Mouse (Mus musculus) right cerebral cortex, postnatal 4 days (tissue): ENCODE data around the gene Fancf.

ENCODE experiments used
- DNase-seq: peaks from one replicate; pipeline ENCODE4 v3.0.0-alpha.2; 2022

Fancf gene

DNA sequence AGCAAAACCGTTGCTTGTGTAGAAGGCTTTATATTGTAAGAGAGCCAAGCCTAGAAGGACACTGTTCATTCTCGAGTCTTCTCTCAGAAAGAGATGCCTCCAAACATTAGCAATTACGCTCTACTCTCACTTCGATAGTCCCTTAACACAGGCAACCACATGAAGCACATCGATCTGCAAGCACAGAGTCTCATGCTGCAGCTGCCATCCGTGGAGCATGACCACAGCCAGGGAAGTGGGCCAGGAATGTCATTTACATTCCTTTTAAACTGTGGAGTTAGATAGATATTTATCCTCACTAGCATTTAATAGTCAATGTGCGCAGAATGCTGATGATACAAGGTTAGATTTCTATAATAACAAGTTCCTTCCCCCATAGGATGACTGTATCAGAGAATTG, 21.6 kb downstream of the Fancf start:
- DNase-seq: no peak

GRCm38 (mm10) chr7:51831917-51832316, 30.1 kb downstream of the Fancf start:
- no peak for DNase-seq

GRCm38 (mm10) chr7:51823562-51824338, 38.3 kb downstream of the Fancf start:
- no peak for DNase-seq

- no peak for DNase-seq
Measured at GRCm38 (mm10) chr7:51821467-51821866, 40.6 kb downstream of the Fancf start.

- DNase-seq: peak; percentile 9
Measured at GRCm38 (mm10) chr7:51819891-51820290, 42.2 kb downstream of the Fancf start.

GRCm38 (mm10) chr7:51818251-51818974, 43.7 kb downstream of the Fancf start:
- no peak for DNase-seq

DNA sequence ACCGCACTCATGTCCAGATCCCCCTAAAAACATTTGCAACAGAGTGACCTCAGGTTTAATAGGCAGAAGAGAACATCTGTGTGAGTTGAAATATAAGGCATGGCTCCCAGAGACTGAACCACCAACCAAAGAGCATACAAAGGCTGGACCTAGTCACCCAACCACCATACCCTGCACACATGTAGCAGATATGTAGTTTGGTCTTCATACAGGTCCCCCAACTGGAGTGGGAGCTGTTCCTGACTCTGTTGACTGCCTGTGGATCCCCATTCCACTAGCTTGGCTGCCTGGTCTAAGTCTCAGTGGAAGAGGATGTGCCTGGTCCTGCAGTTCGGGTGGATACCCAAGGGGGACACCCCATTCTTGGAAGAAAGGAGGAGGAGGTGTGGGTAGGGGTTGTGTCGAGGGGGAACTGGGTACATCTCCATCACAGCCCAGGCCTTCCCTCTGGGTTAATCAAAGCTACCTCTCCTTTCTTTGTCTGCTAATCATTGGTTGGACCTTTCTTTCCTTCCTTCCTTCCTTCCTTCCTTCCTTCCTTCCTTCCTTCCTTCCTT, 45.7 kb downstream of the Fancf start:
- no peak for DNase-seq

- DNase-seq: no peak
Measured at GRCm38 (mm10) chr7:51815473-51816282, 46.4 kb downstream of the Fancf start.
